Mouse (Mus musculus) kidney, embryonic 16.5 days (tissue): ENCODE results near the gene Myod1. TPM values are rescaled to one million over a fixed set of nuclear protein-coding genes. Genes with fewer than 3 reads are reported as not detected.

Experiments
- ATAC-seq: fragments of 200-750 bp; cut with Nextera tagmentation; 2 replicates; pipeline ENCODE4 v1.8.0; 2017; ENCODE audit warnings: moderate TSS enrichment; ENCODE audit not compliant: low FRiP score, low TSS enrichment
- H3K27ac ChIP-seq: fragments of 300-500 bp; sonication (generic); 2 replicates; pipeline ENCODE4 v1.5.1; 2014; ENCODE audit warnings: low read length
- H3K27me3 ChIP-seq: fragments of 300-500 bp; sonication (generic); 2 replicates; pipeline ENCODE4 v1.6.1; 2014; ENCODE audit warnings: low read length, control low read depth, mixed read lengths; ENCODE audit not compliant: insufficient read depth
- H3K36me3 ChIP-seq: fragments of 300-500 bp; sonication (generic); 2 replicates; pipeline ENCODE4 v1.6.1; 2014; ENCODE audit warnings: low read length, control low read depth, mixed read lengths; ENCODE audit not compliant: insufficient read depth
- H3K4me1 ChIP-seq: fragments of 300-500 bp; sonication (generic); 2 replicates; pipeline ENCODE4 v1.6.1; 2014; ENCODE audit warnings: low read length, control low read depth, mixed read lengths; ENCODE audit not compliant: insufficient read depth
- H3K4me2 ChIP-seq: fragments of 300-500 bp; sonication (generic); replicated peaks from 2 replicates; pipeline ENCODE4 v1.6.1; 2014; ENCODE audit warnings: low read depth, low read length
- H3K4me3 ChIP-seq: fragments of 300-500 bp; sonication (generic); 2 replicates; pipeline ENCODE4 v1.5.1; 2014; ENCODE audit warnings: mild to moderate bottlenecking, low read length
- H3K9ac ChIP-seq: fragments of 300-500 bp; sonication (generic); replicated peaks from 2 replicates; pipeline ENCODE4 v1.6.1; 2014; ENCODE audit warnings: low read length
- H3K9me3 ChIP-seq: fragments of 300-500 bp; sonication (generic); 2 replicates; pipeline ENCODE4 v1.6.1; 2016; ENCODE audit warnings: low read length, control low read depth
- WGBS: fragments of 180-500 bp; shearing (Covaris S2); extraction: QIAGEN DNeasy Blood & Tissue Kit; methylation state at CpG from one replicate; pipeline ENCODE4 v1.1.7; 2014; 5-methylcytosine and 5-hydroxymethylcytosine counted together
- polyA plus RNA-seq: library from polyadenylated mRNA; unstranded; fragments of >200 nt; fragmentation: Nextera tagmentation; extraction: Ambion mirVana; gene quantifications from 2 replicates; pipeline ENCODE4 v1.2.1, GENCODE M21; 2015

The Myod1 gene
- polyA plus RNA-seq, 1 experiment from 2014 or later = 0.81 TPM

- H3K4me3 ChIP-seq = no peak overlapping the region
- no peak overlapping the region for H3K4me2 ChIP-seq
- WGBS = 22% methylated on average over 8 of the region's 8 CpGs
- H3K27ac ChIP-seq = no peak overlapping the region
- no peaks in the 10 kb centered on the region for H3K4me1 ChIP-seq
- no peak for ATAC-seq
- H3K27me3 ChIP-seq = peaks cover 32% of the 10 kb centered on the region
- no peaks in the 10 kb centered on the region for H3K36me3 ChIP-seq
- H3K9me3 ChIP-seq = no peaks in the 10 kb centered on the region
- H3K9ac ChIP-seq = no peak overlapping the region
Observed at GRCm38 (mm10) chr7:46353216-46353615, 23.1 kb upstream of the Myod1 start.

GRCm38 (mm10) chr7:46353875-46354274 is 22.4 kb upstream of the Myod1 start:
- no peak for ATAC-seq
- Histone ChIP-seq H3K4me1 (no peaks in the 10 kb centered on the region), H3K27ac (no peak overlapping the region), H3K4me2 (no peak overlapping the region), H3K4me3 (no peak overlapping the region), H3K9me3 (no peaks in the 10 kb centered on the region), H3K27me3 (peaks cover 26% of the 10 kb centered on the region), H3K36me3 (no peaks in the 10 kb centered on the region), H3K9ac (no peak overlapping the region)
- 47% methylated on average over 4 of the region's 4 CpGs for WGBS

- no peaks in the 10 kb centered on the region for H3K36me3 ChIP-seq
- ATAC-seq = no peak
- H3K9ac ChIP-seq = no peak overlapping the region
- H3K4me2 ChIP-seq = no peak overlapping the region
- H3K9me3 ChIP-seq = no peaks in the 10 kb centered on the region
- H3K4me1 ChIP-seq = no peaks in the 10 kb centered on the region
- H3K4me3 ChIP-seq = no peak overlapping the region
- H3K27ac ChIP-seq = no peak overlapping the region
- no peaks in the 10 kb centered on the region for H3K27me3 ChIP-seq
Observed at GRCm38 (mm10) chr7:46361776-46362175, 14.5 kb upstream of the Myod1 start.

- no peaks in the 10 kb centered on the region for H3K4me1 ChIP-seq
- H3K9ac ChIP-seq = no peak overlapping the region
- H3K4me2 ChIP-seq = no peak overlapping the region
- no peak for ATAC-seq
- no peak overlapping the region for H3K27ac ChIP-seq
- H3K9me3 ChIP-seq = no peaks in the 10 kb centered on the region
- H3K27me3 ChIP-seq = no peaks in the 10 kb centered on the region
- WGBS = 69% methylated on average over 3 of the region's 5 CpGs
- H3K4me3 ChIP-seq = no peak overlapping the region
- no peaks in the 10 kb centered on the region for H3K36me3 ChIP-seq
Observed at GRCm38 (mm10) chr7:46364154-46364553, 12.1 kb upstream of the Myod1 start.

- Histone ChIP-seq H3K9ac (no peak overlapping the region), H3K27me3 (no peaks in the 10 kb centered on the region), H3K4me2 (no peak overlapping the region), H3K4me1 (no peaks in the 10 kb centered on the region), H3K9me3 (no peaks in the 10 kb centered on the region), H3K4me3 (no peak overlapping the region), H3K27ac (no peak overlapping the region), H3K36me3 (no peaks in the 10 kb centered on the region)
- ATAC-seq = no peak
- WGBS = 72% methylated on average over 1 of the region's 1 CpGs
Observed at GRCm38 (mm10) chr7:46365810-46366209, 10.5 kb upstream of the Myod1 start.

- Histone ChIP-seq H3K27me3 (peaks cover 19% of the 10 kb centered on the region), H3K4me1 (no peaks in the 10 kb centered on the region), H3K27ac (no peak overlapping the region), H3K4me3 (no peak overlapping the region), H3K4me2 (no peak overlapping the region), H3K36me3 (no peaks in the 10 kb centered on the region), H3K9me3 (no peaks in the 10 kb centered on the region), H3K9ac (no peak overlapping the region)
- no peak for ATAC-seq
- 47% methylated on average over 4 of the region's 4 CpGs for WGBS
Observed at GRCm38 (mm10) chr7:46371104-46371503, 5.2 kb upstream of the Myod1 start.

- H3K4me1 ChIP-seq = peaks cover 11% of the 10 kb centered on the region
- 1% methylated on average over 33 of the region's 33 CpGs for WGBS
- H3K27ac ChIP-seq = no peak overlapping the region
- peak overlapping the region; percentile 28; the same call in 1 of the 2 replicates for H3K4me2 ChIP-seq
- peak; percentile 50; the same call in 1 of the 2 replicates for ATAC-seq
- peak overlapping the region; percentile 14 for H3K4me3 ChIP-seq
- H3K27me3 ChIP-seq = peaks cover 63% of the 10 kb centered on the region
- H3K36me3 ChIP-seq = no peaks in the 10 kb centered on the region
- H3K9me3 ChIP-seq = no peaks in the 10 kb centered on the region
- no peak overlapping the region for H3K9ac ChIP-seq
Observed at GRCm38 (mm10) chr7:46377008-46377346, 703 bp downstream of the Myod1 start.

GRCm38 (mm10) chr7:46378123-46378522 is 1.8 kb downstream of the Myod1 start:
- H3K27me3 ChIP-seq = peaks cover 63% of the 10 kb centered on the region
- H3K9ac ChIP-seq = no peak overlapping the region
- peaks cover 11% of the 10 kb centered on the region for H3K4me1 ChIP-seq
- H3K27ac ChIP-seq = no peak overlapping the region
- no peak overlapping the region for H3K4me2 ChIP-seq
- no peaks in the 10 kb centered on the region for H3K36me3 ChIP-seq
- H3K4me3 ChIP-seq = no peak overlapping the region
- WGBS = 1% methylated on average over 22 of the region's 22 CpGs
- no peak for ATAC-seq
- no peaks in the 10 kb centered on the region for H3K9me3 ChIP-seq

GRCm38 (mm10) chr7:46378983-46379382 is 2.7 kb downstream of the Myod1 start:
- Histone ChIP-seq H3K36me3 (no peaks in the 10 kb centered on the region), H3K4me1 (peaks cover 11% of the 10 kb centered on the region), H3K4me3 (no peak overlapping the region), H3K4me2 (no peak overlapping the region), H3K27me3 (peaks cover 61% of the 10 kb centered on the region), H3K27ac (no peak overlapping the region), H3K9me3 (no peaks in the 10 kb centered on the region), H3K9ac (no peak overlapping the region)
- WGBS = 8% methylated on average over 16 of the region's 16 CpGs
- ATAC-seq = no peak

- no peak overlapping the region for H3K9ac ChIP-seq
- H3K9me3 ChIP-seq = no peaks in the 10 kb centered on the region
- no peak overlapping the region for H3K4me3 ChIP-seq
- no peak overlapping the region for H3K27ac ChIP-seq
- WGBS = 56% methylated on average over 9 of the region's 9 CpGs
- no peak overlapping the region for H3K4me2 ChIP-seq
- no peaks in the 10 kb centered on the region for H3K36me3 ChIP-seq
- ATAC-seq = no peak
- peaks cover 49% of the 10 kb centered on the region for H3K27me3 ChIP-seq
- peaks cover 11% of the 10 kb centered on the region for H3K4me1 ChIP-seq
Observed at GRCm38 (mm10) chr7:46380625-46381024, 4.4 kb downstream of the Myod1 start.

- Histone ChIP-seq H3K4me1 (no peaks in the 10 kb centered on the region), H3K36me3 (no peaks in the 10 kb centered on the region), H3K9ac (no peak overlapping the region), H3K4me2 (no peak overlapping the region), H3K27ac (no peak overlapping the region), H3K4me3 (no peak overlapping the region), H3K9me3 (no peaks in the 10 kb centered on the region), H3K27me3 (0 out of 2 replicates have a peak, but pooled peaks cover 3% of the 10 kb centered on the region)
- ATAC-seq = no peak
- WGBS = 92% methylated on average over 3 of the region's 3 CpGs
Observed at GRCm38 (mm10) chr7:46387430-46387829, 11.2 kb downstream of the Myod1 start.
